Mouse (Mus musculus) ovary, postnatal 10 days (tissue): ENCODE data around the gene Glul.

Experiments
- DNase-seq: peaks from one replicate; pipeline ENCODE4 v3.0.0; 2022; ENCODE audit warnings: low spot score

Gene Glul

GRCm38 (mm10) chr1:153909963-153910291 is 10.2 kb downstream of the Glul start:
- no peak for DNase-seq

GRCm38 (mm10) chr1:153910423-153910822 is 10.7 kb downstream of the Glul start:
- no peak for DNase-seq

- no peak for DNase-seq
Observed at GRCm38 (mm10) chr1:153911276-153911795, 11.6 kb downstream of the Glul start.

- no peak for DNase-seq
Observed at GRCm38 (mm10) chr1:153913869-153914268, 14.1 kb downstream of the Glul start.

- no peak for DNase-seq
Observed at GRCm38 (mm10) chr1:153918521-153919206, 18.9 kb downstream of the Glul start.

GRCm38 (mm10) chr1:153921642-153922041 is 21.9 kb downstream of the Glul start:
- DNase-seq = no peak

- no peak for DNase-seq
Observed at GRCm38 (mm10) chr1:153922571-153923021, 22.9 kb downstream of the Glul start.

- DNase-seq = no peak
Observed at GRCm38 (mm10) chr1:153924395-153925385, 24.9 kb downstream of the Glul start.

- no peak for DNase-seq
Observed at GRCm38 (mm10) chr1:153930431-153930830, 30.7 kb downstream of the Glul start.

GRCm38 (mm10) chr1:153933772-153934171 is 34.0 kb downstream of the Glul start:
- DNase-seq = no peak

GRCm38 (mm10) chr1:153935844-153936380 is 36.2 kb downstream of the Glul start:
- no peak for DNase-seq

- DNase-seq = no peak
Observed at GRCm38 (mm10) chr1:153937025-153937424, 37.3 kb downstream of the Glul start.

- no peak for DNase-seq
Observed at GRCm38 (mm10) chr1:153940986-153941385, 41.2 kb downstream of the Glul start.

- DNase-seq = no peak
Observed at GRCm38 (mm10) chr1:153945181-153945580, 45.4 kb downstream of the Glul start.

GRCm38 (mm10) chr1:153946971-153947370 is 47.2 kb downstream of the Glul start:
- DNase-seq = no peak

- DNase-seq = no peak
Observed at GRCm38 (mm10) chr1:153947837-153948236, 48.1 kb downstream of the Glul start.

GRCm38 (mm10) chr1:153953232-153953631 is 53.5 kb downstream of the Glul start:
- DNase-seq = no peak

- no peak for DNase-seq
Observed at GRCm38 (mm10) chr1:153953797-153954196, 54.1 kb downstream of the Glul start.

GRCm38 (mm10) chr1:153957850-153958249 is 58.1 kb downstream of the Glul start:
- no peak for DNase-seq
